Mouse (Mus musculus) gastrocnemius, postnatal 14 days (tissue): Measurements from ENCODE around the gene Ssh2. TPM values are rescaled to one million over a fixed set of nuclear protein-coding genes. Genes with fewer than 3 reads are reported as not detected.

ENCODE experiments used
- DNase-seq: peaks from one replicate; pipeline ENCODE4 v3.0.0; 2021; ENCODE audit warnings: mixed read lengths
- intact Hi-C: fragments of 180-260 bp; cut with DNase I; formaldehyde crosslinking; loops from one replicate; pipeline ENCODE4 v1.15.1; 2025; ENCODE audit warnings: low total_unique reads
- long read RNA-seq, 2 experiments: library from polyadenylated mRNA; stranded (forward); transcript quantifications; one replicate each; pipeline ENCODE4 v2.0.0; 2021
- total RNA-seq, 2 experiments: library from RNA; stranded (reverse); gene quantifications; 2 replicates each; pipeline ENCODE4 v1.2.3; 2021

Gene Ssh2
- 10 to 100 TPM; 38.4 to 42.4 TPM for total RNA-seq
- long read RNA-seq, experiment 1, partial matches to known transcripts: 2 of 7 reads
- long read RNA-seq, experiment 1, other reads (novel, unspliced or antisense): 5 of 7 reads
- long read RNA-seq, experiment 2, partial matches to known transcripts: 1 of 10 reads
- long read RNA-seq, experiment 2, other reads (novel, unspliced or antisense): 6 of 10 reads

GRCm38 (mm10) chr11:77215951-77216760, at the start of gene Ssh2:
TSS of gene Ssh2 (plus strand) at chr11:77216287.
- intact Hi-C loops: loop anchor here (10.0 kb wide), 1 partner anchor 111 kb away; no protein-coding TSS in a partner anchor
- peak; percentile 84 for DNase-seq

GRCm38 (mm10) chr11:77173731-77174130, 42.4 kb upstream of the Ssh2 start:
- intact Hi-C loops: no loop called here
- no peak for DNase-seq

GRCm38 (mm10) chr11:77174531-77174930, 41.6 kb upstream of the Ssh2 start:
- DNase-seq: no peak
- intact Hi-C loops: no loop called here

GRCm38 (mm10) chr11:77179771-77180170, 36.3 kb upstream of the Ssh2 start:
- intact Hi-C loops: no loop called here
- DNase-seq: no peak

- intact Hi-C loops: no loop called here
- no peak for DNase-seq
Observed at GRCm38 (mm10) chr11:77180886-77181285, 35.2 kb upstream of the Ssh2 start.

GRCm38 (mm10) chr11:77181528-77181927, 34.6 kb upstream of the Ssh2 start:
- intact Hi-C loops: no loop called here
- DNase-seq: no peak

DNA sequence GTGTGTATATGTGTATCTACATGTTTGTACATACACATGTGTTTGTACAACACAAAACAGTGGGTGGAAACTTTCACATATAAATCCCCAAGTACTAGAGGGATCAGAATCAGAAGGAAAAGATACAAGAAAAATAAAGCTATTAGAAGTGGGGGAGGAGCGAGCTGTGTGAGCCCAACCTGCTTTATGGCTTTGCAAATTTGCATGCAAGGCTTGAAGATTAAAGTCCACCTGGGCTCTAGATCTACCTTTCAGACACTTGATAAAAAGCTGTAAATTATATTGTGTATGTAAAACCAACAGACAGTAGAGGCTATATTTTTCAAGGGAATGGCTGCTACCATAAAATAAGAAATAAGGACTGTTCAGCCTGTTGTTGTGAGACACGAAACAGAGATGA, 34.0 kb upstream of the Ssh2 start:
- intact Hi-C loops: no loop called here
- DNase-seq: no peak

GRCm38 (mm10) chr11:77182616-77183015, 33.5 kb upstream of the Ssh2 start:
- DNase-seq: no peak
- intact Hi-C loops: no loop called here

- intact Hi-C loops: no loop called here
Observed at GRCm38 (mm10) chr11:77184926-77185325, 31.2 kb upstream of the Ssh2 start.

DNA sequence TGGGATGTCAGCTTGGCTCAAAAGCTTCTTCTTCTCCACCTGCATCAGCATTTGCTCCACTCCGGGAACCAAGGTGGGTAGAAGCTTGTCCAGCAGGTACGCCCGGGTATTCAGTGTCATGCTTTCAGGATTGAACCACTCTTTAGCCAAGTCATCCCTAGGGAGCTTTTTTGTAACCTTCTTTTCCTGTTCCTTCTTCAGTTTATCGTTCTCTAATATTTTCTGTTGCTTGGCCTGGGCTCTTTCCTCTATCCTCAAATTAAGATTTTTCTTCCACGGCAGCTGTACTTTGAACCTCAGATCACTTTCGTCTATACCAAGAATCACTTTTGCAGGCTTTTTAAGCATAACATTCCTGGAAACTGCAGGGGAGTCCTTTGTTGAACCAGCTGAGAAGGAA, 27.2 kb upstream of the Ssh2 start, which contains the start of gene Efcab5:
TSS of gene Efcab5 (minus strand) at position 101 of the 400 bp plus-strand sequence.
- DNase-seq: no peak
- intact Hi-C loops: no loop called here

More at GRCm38 (mm10) chr11:77184926-77185325, 31.2 kb upstream of the Ssh2 start:
- DNase-seq: no peak

DNA sequence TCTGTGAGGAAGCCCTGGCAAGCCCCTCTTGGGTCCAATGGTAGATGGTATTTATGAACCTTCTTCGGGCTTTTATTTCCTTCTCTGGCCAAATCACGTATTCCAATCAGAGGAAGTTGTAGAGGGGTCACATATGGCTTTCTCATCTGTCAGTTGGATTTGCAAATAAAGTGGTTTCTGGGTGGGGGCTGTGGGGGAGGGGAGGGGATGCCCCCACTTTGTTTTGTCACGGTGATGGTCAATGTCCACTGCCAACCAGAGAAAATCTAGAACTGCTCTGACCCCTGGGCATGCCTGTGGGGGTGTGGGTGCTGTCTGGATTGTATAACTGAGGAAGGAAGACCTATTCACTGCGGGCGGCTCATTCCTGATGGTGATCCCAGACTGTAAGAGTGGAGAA, 22.7 kb upstream of the Ssh2 start:
- no peak for DNase-seq
- intact Hi-C loops: no loop called here

GRCm38 (mm10) chr11:77193941-77194553, 22.0 kb upstream of the Ssh2 start:
- no peak for DNase-seq
- intact Hi-C loops: no loop called here

DNA sequence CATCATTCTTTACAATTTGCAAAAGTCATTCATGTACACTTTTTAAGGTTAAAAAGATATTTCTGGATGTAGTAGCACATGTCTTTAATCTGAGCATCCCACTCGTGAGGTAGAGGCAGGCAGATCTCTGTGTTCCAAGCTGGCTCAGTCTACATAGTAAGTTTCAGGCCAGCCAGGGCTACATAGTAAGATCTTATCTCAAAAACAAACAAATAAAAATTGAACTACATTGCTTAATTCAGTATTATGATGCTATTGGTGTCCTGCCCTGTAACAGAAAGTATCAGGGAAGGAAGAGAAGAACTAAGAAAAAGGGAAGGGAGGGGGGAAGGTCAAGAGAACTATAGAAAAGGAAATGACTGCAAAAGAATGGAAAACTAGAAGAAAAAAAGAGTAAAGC, 21.3 kb upstream of the Ssh2 start:
- DNase-seq: no peak
- intact Hi-C loops: no loop called here

- no peak for DNase-seq
- intact Hi-C loops: no loop called here
Observed at GRCm38 (mm10) chr11:77195360-77196109, 20.6 kb upstream of the Ssh2 start.

DNA sequence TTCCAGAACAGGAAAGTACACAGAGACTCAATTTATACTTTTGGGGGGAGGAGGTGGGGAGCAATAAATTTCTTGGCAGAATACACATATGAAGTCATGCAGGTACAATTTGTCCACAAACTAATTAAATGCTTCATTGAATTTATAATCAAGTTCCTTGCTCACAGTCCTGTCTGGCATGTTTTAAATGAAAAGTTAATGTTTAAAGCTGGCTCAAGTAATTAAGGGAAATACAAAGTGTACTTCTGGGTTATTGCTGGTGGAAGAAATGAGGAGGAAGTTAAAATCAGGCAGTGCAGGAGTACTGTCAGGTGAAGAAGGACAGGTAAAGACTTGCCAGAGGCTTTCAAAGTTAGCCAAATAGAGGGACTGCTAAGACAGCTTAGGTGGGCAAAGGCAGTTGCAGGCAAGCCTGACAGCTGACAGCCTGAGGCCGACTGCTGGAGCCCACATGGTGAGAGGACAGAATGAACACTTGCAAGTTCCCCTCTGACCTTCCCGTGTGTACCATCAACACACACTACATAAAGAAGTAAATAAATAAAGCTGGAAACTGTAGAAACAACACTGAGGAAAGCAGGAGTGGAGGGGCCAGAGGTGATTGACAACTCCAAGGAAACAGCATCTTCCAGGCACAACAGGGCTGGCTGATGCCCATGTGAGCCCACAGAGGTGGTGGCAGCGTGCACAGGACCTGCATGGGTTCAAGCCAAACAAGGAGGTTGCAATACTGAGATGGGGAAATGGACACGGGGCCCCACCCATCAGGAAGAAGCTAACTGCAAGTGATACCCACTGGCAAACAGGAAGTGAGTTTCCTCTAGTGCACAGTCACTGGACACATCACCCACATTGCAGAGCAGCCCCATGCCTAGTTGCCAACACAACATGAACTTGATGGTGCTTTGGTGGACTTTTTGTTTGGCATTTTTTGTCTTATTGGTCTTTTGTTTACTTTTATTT, 19.6 kb upstream of the Ssh2 start:
- no peak for DNase-seq
- intact Hi-C loops: no loop called here

GRCm38 (mm10) chr11:77199636-77200035, 16.5 kb upstream of the Ssh2 start:
- intact Hi-C loops: no loop called here

GRCm38 (mm10) chr11:77200703-77201102, 15.4 kb upstream of the Ssh2 start:
- intact Hi-C loops: no loop called here
- DNase-seq: no peak

More at GRCm38 (mm10) chr11:77199636-77200035, 16.5 kb upstream of the Ssh2 start:
- no peak for DNase-seq

DNA sequence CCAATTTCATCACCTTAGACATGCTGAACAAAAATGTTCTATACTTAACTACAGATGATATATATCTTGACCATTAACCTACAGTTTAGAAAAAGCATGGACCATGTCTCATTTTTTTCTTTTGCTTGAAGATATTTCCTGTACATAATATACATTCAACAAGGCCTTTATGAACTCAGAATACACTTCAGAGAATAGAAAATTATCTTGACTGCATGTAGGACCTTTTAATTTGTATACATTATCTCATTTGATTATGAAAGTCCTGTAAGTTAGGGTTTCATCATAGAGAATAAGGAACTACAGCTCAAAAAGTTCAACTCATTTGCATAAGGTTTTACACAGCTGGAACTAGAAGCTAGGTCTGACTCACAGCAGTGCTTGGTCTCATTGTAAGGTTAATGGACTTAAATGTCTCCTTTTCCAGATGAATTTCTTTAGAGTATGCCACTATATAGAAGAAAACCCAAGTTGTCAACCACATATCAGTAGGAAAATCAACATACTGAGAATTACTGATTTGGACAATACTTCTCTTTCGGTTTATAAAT, 1.9 kb upstream of the Ssh2 start:
- no peak for DNase-seq
- intact Hi-C loops: loop anchor here (5.0 to 10.0 kb wide), 2 partner anchors 93 to 109 kb away; no protein-coding TSS in a partner anchor
